Mouse (Mus musculus): ENCODE results near the gene Sh3gl3. TPM values are rescaled to one million over a fixed set of nuclear protein-coding genes. Genes with fewer than 3 reads are reported as not detected.
"Not testable (repeated sequence)": the region's sequence is repeated elsewhere in the genome, so short reads cannot be mapped to it uniquely, and the experiment has no call there.

The Sh3gl3 gene
- polyA plus RNA-seq, 1 experiment from 2014 or later, result 25.0 TPM

DNA sequence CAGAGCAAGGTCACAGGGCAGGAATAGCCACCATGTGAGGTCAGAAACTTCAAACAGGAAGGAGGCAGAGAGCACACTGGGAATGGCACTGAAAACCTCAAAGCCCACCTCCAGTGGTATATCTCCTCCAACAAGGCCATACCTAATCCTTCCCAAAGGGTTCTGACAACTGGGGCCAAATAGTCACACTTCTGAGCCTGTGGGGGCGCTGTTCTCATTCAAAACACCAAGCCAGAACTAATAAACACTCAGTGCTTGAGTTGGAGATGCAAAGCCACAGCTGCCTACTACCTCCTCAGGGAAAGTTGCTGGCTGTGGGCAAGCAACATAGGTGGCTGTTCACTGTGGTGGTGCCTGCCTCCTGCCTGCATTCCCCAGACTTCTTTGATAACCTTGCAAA, 96.3 kb downstream of the Sh3gl3 start:
- Histone ChIP-seq H3K4me1 (ENCODE audit: control insufficient read depth, insufficient read depth, low read length) (no peaks in the 10 kb centered on the region), H3K27ac (ENCODE audit: low read depth, low read length) (no peak overlapping the region), H3K9me3 (ENCODE audit: control insufficient read depth, low read length) (no peaks in the 10 kb centered on the region), H3K4me3 (ENCODE audit: low read depth, low read length) (no peak overlapping the region), H3K4me2 (ENCODE audit: low read depth) (no peak overlapping the region), H3K9ac (ENCODE audit: low read length) (no peak overlapping the region), H3K36me3 (ENCODE audit: control insufficient read depth, insufficient read depth, low read length) (no peaks in the 10 kb centered on the region), H3K27me3 (ENCODE audit: control insufficient read depth, insufficient read depth, low read length) (no peaks in the 10 kb centered on the region)
- ATAC-seq (ENCODE audit: insufficient read depth, low FRiP score, low TSS enrichment) (no peak), DNase-seq (ENCODE audit: low spot score) (no peak)
- WGBS, result 9% methylated on average over 1 of the region's 1 CpGs

- no peaks in the 10 kb centered on the region for H3K9me3 ChIP-seq (ENCODE audit: control insufficient read depth, low read length)
- H3K27me3 ChIP-seq (ENCODE audit: control insufficient read depth, insufficient read depth, low read length), result no peaks in the 10 kb centered on the region
- no peak overlapping the region for H3K4me3 ChIP-seq (ENCODE audit: low read depth, low read length)
- no peaks in the 10 kb centered on the region for H3K4me1 ChIP-seq (ENCODE audit: control insufficient read depth, insufficient read depth, low read length)
- ATAC-seq (ENCODE audit: insufficient read depth, low FRiP score, low TSS enrichment) (no peak), DNase-seq (ENCODE audit: low spot score) (no peak)
- 89% methylated on average over 5 of the region's 5 CpGs for WGBS
- no peak overlapping the region for H3K4me2 ChIP-seq (ENCODE audit: low read depth)
- no peak overlapping the region for H3K9ac ChIP-seq (ENCODE audit: low read length)
- no peaks in the 10 kb centered on the region for H3K36me3 ChIP-seq (ENCODE audit: control insufficient read depth, insufficient read depth, low read length)
- no peak overlapping the region for H3K27ac ChIP-seq (ENCODE audit: low read depth, low read length)
Observed at GRCm38 (mm10) chr7:82271742-82272141, 98.1 kb downstream of the Sh3gl3 start.

- not testable (repeated sequence) for H3K27me3 ChIP-seq (ENCODE audit: control insufficient read depth, insufficient read depth, low read length); ATAC-seq (ENCODE audit: insufficient read depth, low FRiP score, low TSS enrichment); H3K4me1 ChIP-seq (ENCODE audit: control insufficient read depth, insufficient read depth, low read length); H3K36me3 ChIP-seq (ENCODE audit: control insufficient read depth, insufficient read depth, low read length); H3K9ac ChIP-seq (ENCODE audit: low read length); H3K4me3 ChIP-seq (ENCODE audit: low read depth, low read length); H3K4me2 ChIP-seq (ENCODE audit: low read depth); H3K9me3 ChIP-seq (ENCODE audit: control insufficient read depth, low read length); H3K27ac ChIP-seq (ENCODE audit: low read depth, low read length)
- 35% methylated on average over 5 of the region's 5 CpGs for WGBS
- DNase-seq (ENCODE audit: low spot score), result peak; percentile 19
Observed at GRCm38 (mm10) chr7:82272875-82273274, 99.2 kb downstream of the Sh3gl3 start.

GRCm38 (mm10) chr7:82274011-82274709, 100.5 kb downstream of the Sh3gl3 start:
- H3K27ac ChIP-seq (ENCODE audit: low read depth, low read length), result no peak overlapping the region
- H3K4me2 ChIP-seq (ENCODE audit: low read depth), result no peak overlapping the region
- H3K9me3 ChIP-seq (ENCODE audit: control insufficient read depth, low read length), result no peaks in the 10 kb centered on the region
- no peaks in the 10 kb centered on the region for H3K36me3 ChIP-seq (ENCODE audit: control insufficient read depth, insufficient read depth, low read length)
- peak; percentile 45 for DNase-seq (ENCODE audit: low spot score)
- H3K9ac ChIP-seq (ENCODE audit: low read length), result no peak overlapping the region
- no peaks in the 10 kb centered on the region for H3K4me1 ChIP-seq (ENCODE audit: control insufficient read depth, insufficient read depth, low read length)
- no peak for ATAC-seq (ENCODE audit: insufficient read depth, low FRiP score, low TSS enrichment)
- WGBS, result 57% methylated on average over 19 of the region's 19 CpGs
- no peak overlapping the region for H3K4me3 ChIP-seq (ENCODE audit: low read depth, low read length)
- H3K27me3 ChIP-seq (ENCODE audit: control insufficient read depth, insufficient read depth, low read length), result no peaks in the 10 kb centered on the region

- no peak overlapping the region for H3K27ac ChIP-seq (ENCODE audit: low read depth, low read length)
- no peaks in the 10 kb centered on the region for H3K36me3 ChIP-seq (ENCODE audit: control insufficient read depth, insufficient read depth, low read length)
- H3K9me3 ChIP-seq (ENCODE audit: control insufficient read depth, low read length), result no peaks in the 10 kb centered on the region
- 89% methylated on average over 5 of the region's 5 CpGs for WGBS
- ATAC-seq (ENCODE audit: insufficient read depth, low FRiP score, low TSS enrichment), result no peak
- H3K4me2 ChIP-seq (ENCODE audit: low read depth), result no peak overlapping the region
- H3K4me1 ChIP-seq (ENCODE audit: control insufficient read depth, insufficient read depth, low read length), result no peaks in the 10 kb centered on the region
- H3K9ac ChIP-seq (ENCODE audit: low read length), result no peak overlapping the region
- no peak for DNase-seq (ENCODE audit: low spot score)
- H3K27me3 ChIP-seq (ENCODE audit: control insufficient read depth, insufficient read depth, low read length), result no peaks in the 10 kb centered on the region
- H3K4me3 ChIP-seq (ENCODE audit: low read depth, low read length), result no peak overlapping the region
Observed at GRCm38 (mm10) chr7:82274975-82275374, 101.3 kb downstream of the Sh3gl3 start.

GRCm38 (mm10) chr7:82275529-82276204, 102.0 kb downstream of the Sh3gl3 start:
- 77% methylated on average over 18 of the region's 18 CpGs for WGBS
- H3K9me3 ChIP-seq (ENCODE audit: control insufficient read depth, low read length), result no peaks in the 10 kb centered on the region

DNA sequence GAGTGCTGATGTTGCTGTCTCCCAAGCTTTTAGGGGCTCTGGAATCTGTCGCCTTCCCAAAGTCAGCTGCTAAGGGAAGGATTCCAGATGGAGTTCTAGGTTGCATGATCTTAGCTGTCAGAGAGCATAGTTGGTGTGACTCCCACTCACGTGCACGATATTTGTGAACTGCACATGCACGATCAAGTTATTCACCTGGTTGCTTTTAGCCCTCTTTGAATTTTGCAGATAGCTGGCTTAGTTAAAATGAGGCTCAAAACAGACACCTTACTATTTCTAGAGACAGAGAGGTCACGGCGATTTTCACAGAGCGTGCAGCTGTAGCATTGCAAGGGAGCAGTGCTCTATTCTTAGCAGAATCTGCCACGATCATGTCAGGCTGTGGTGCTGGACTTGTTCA, 108.4 kb downstream of the Sh3gl3 start:
- no peaks in the 10 kb centered on the region for H3K9me3 ChIP-seq (ENCODE audit: control insufficient read depth, low read length)
- no peaks in the 10 kb centered on the region for H3K36me3 ChIP-seq (ENCODE audit: control insufficient read depth, insufficient read depth, low read length)
- no peak overlapping the region for H3K9ac ChIP-seq (ENCODE audit: low read length)
- ATAC-seq (ENCODE audit: insufficient read depth, low FRiP score, low TSS enrichment), result no peak
- no peak for DNase-seq (ENCODE audit: low spot score)
- no peak overlapping the region for H3K4me3 ChIP-seq (ENCODE audit: low read depth, low read length)
- WGBS, result 88% methylated on average over 8 of the region's 8 CpGs
- no peaks in the 10 kb centered on the region for H3K4me1 ChIP-seq (ENCODE audit: control insufficient read depth, insufficient read depth, low read length)
- no peak overlapping the region for H3K27ac ChIP-seq (ENCODE audit: low read depth, low read length)
- H3K27me3 ChIP-seq (ENCODE audit: control insufficient read depth, insufficient read depth, low read length), result no peaks in the 10 kb centered on the region
- no peak overlapping the region for H3K4me2 ChIP-seq (ENCODE audit: low read depth)

More at GRCm38 (mm10) chr7:82275529-82276204, 102.0 kb downstream of the Sh3gl3 start:
- Histone ChIP-seq H3K4me2 (ENCODE audit: low read depth) (no peak overlapping the region), H3K4me3 (ENCODE audit: low read depth, low read length) (no peak overlapping the region), H3K4me1 (ENCODE audit: control insufficient read depth, insufficient read depth, low read length) (no peaks in the 10 kb centered on the region), H3K27me3 (ENCODE audit: control insufficient read depth, insufficient read depth, low read length) (no peaks in the 10 kb centered on the region), H3K9ac (ENCODE audit: low read length) (no peak overlapping the region), H3K36me3 (ENCODE audit: control insufficient read depth, insufficient read depth, low read length) (no peaks in the 10 kb centered on the region), H3K27ac (ENCODE audit: low read depth, low read length) (no peak overlapping the region)
- ATAC-seq (ENCODE audit: insufficient read depth, low FRiP score, low TSS enrichment), result no peak
- no peak for DNase-seq (ENCODE audit: low spot score)

DNA sequence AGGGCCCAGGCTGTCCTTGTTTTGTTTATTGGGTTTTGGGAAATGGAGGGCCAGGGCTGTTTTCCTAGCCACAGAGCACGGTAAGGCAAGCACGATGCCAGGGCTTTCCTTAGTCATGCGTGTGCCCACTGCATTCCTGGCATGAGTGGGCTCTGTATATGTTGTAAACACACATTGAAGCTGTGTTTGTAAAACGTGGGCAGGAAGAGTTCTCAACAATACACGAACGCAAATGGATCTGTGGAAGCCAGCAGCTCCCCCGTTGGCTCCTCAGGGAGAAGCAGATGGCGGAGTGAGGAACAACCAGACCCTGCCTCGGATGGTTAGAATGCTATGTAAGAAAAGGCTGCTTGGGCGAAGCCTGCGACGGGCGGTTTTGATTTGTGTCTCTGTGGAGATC, 108.8 kb downstream of the Sh3gl3 start:
- WGBS, result 85% methylated on average over 13 of the region's 13 CpGs

GRCm38 (mm10) chr7:82287242-82287641, 113.6 kb downstream of the Sh3gl3 start:
- Histone ChIP-seq H3K4me2 (ENCODE audit: low read depth) (no peak overlapping the region), H3K4me3 (ENCODE audit: low read depth, low read length) (no peak overlapping the region), H3K9ac (ENCODE audit: low read length) (no peak overlapping the region), H3K36me3 (ENCODE audit: control insufficient read depth, insufficient read depth, low read length) (no peaks in the 10 kb centered on the region), H3K9me3 (ENCODE audit: control insufficient read depth, low read length) (no peaks in the 10 kb centered on the region), H3K27ac (ENCODE audit: low read depth, low read length) (no peak overlapping the region), H3K4me1 (ENCODE audit: control insufficient read depth, insufficient read depth, low read length) (no peaks in the 10 kb centered on the region), H3K27me3 (ENCODE audit: control insufficient read depth, insufficient read depth, low read length) (no peaks in the 10 kb centered on the region)
- DNase-seq (ENCODE audit: low spot score) (no peak), ATAC-seq (ENCODE audit: insufficient read depth, low FRiP score, low TSS enrichment) (no peak)
- 91% methylated on average over 2 of the region's 2 CpGs for WGBS

More for the DNA sequence above, 108.8 kb downstream of the Sh3gl3 start:
- H3K4me1 ChIP-seq (ENCODE audit: control insufficient read depth, insufficient read depth, low read length), result no peaks in the 10 kb centered on the region
- H3K27me3 ChIP-seq (ENCODE audit: control insufficient read depth, insufficient read depth, low read length), result no peaks in the 10 kb centered on the region
- H3K36me3 ChIP-seq (ENCODE audit: control insufficient read depth, insufficient read depth, low read length), result no peaks in the 10 kb centered on the region
- H3K4me3 ChIP-seq (ENCODE audit: low read depth, low read length), result no peak overlapping the region
- no peak overlapping the region for H3K27ac ChIP-seq (ENCODE audit: low read depth, low read length)
- no peak overlapping the region for H3K9ac ChIP-seq (ENCODE audit: low read length)
- DNase-seq (ENCODE audit: low spot score), result no peak
- H3K9me3 ChIP-seq (ENCODE audit: control insufficient read depth, low read length), result no peaks in the 10 kb centered on the region
- no peak for ATAC-seq (ENCODE audit: insufficient read depth, low FRiP score, low TSS enrichment)
- H3K4me2 ChIP-seq (ENCODE audit: low read depth), result no peak overlapping the region
